ENCODE assay signal across 8 mouse cellular contexts in the genomic region with DNA sequence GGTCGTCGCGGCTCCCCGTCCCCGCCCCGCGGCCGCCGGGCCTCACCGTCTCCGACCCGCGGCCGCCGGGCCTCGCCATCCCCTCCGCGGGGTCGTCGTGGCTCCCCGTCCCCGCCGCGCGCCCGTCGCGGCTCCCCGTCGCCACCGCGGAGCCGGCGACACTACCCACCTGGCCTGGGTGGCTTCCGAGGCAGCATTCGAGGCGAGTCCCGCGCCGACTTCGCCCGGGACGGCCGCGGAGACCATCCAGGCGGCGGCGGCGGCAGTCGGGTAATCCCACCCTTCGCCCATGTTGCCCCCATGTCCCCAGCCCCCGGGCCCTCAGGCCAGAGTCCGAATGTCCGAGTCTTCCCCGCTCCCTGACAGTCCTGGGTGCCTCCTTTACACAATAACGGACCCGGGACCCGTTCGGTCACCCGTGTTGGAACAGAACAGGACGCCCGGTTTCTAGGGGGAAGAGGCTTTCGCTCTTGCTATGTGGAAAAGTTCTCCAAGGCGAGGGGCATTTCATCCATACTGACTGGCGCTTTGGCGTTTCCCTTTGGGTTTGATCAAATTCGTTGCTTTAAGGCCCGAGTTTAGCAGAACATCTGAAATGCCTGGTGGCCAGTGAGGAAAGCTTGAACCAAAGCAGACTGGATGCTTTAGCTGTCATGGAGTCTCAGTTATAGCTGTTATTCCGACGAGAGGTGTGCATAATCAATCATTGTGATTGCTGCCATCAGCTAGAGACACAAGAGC. TPM values are rescaled to one million over a fixed set of nuclear protein-coding genes. Genes with fewer than 3 reads are reported as not detected.
DNase-seq lines count a peak whose midpoint lies in the region; ATAC-seq and TF ChIP-seq lines count a peak whose summit lies in the region.

No protein-coding gene starts in this region.

- TF ChIP-seq CTCF in bone marrow, adult 2 months (IDR thresholded peaks at IDR 0.05; ENCODE audit: control insufficient read depth, insufficient read depth, low read length), result no peak
- TF ChIP-seq CTCF in midbrain, postnatal 0 days (IDR thresholded peaks at IDR 0.05), result no peak
- no peak for TF ChIP-seq CTCF in stomach, postnatal 0 days (IDR thresholded peaks at IDR 0.05; ENCODE audit: low read depth)

- DNase-seq in CD4-positive, CD25-positive, alpha-beta regulatory T cell, adult 2 months (ENCODE audit: low read depth, low spot score), result peak; percentile 44
- DNase-seq in hindbrain, embryonic 14.5 days (ENCODE audit: low spot score), result peak; percentile 41
- DNase-seq in limb, embryonic 14.5 days (ENCODE audit: low spot score), result no peak
- peak; percentile 9 for DNase-seq in midbrain, postnatal 0 days (ENCODE audit: low spot score)
- peak; percentile 38 for DNase-seq in stomach, postnatal 0 days (ENCODE audit: low spot score)

- peak overlapping the region; percentile 87 for H3K4me2 ChIP-seq in forebrain, embryonic 12.5 days
- peak overlapping the region; percentile 81 for H3K4me2 ChIP-seq in hindbrain, embryonic 14.5 days (replicated peaks)
- peak overlapping the region; percentile 83 for H3K4me2 ChIP-seq in limb, embryonic 14.5 days (replicated peaks; ENCODE audit: low read depth, low read length, severe bottlenecking)
- H3K4me2 ChIP-seq in midbrain, postnatal 0 days (ENCODE audit: low read depth, low read length, poor library complexity, severe bottlenecking), result peak overlapping the region; percentile 83
- H3K4me2 ChIP-seq in stomach, postnatal 0 days (replicated peaks; ENCODE audit: low read depth), result peak overlapping the region; percentile 97

- no peak for TF ChIP-seq POLR2A in bone marrow, adult 2 months (IDR thresholded peaks at IDR 0.05; ENCODE audit: borderline replicate concordance, control insufficient read depth, low read depth, low read length)
- TF ChIP-seq POLR2A in limb, embryonic 14.5 days (IDR thresholded peaks at IDR 0.05; ENCODE audit: borderline replicate concordance, extremely low read depth, insufficient read depth, insufficient read length), result no peak

- H3K9me3 ChIP-seq in forebrain, embryonic 12.5 days, result no peaks in the 10 kb centered on the region
- no peaks in the 10 kb centered on the region for H3K9me3 ChIP-seq in hindbrain, embryonic 14.5 days (ENCODE audit: control insufficient read depth, low read length)
- no peaks in the 10 kb centered on the region for H3K9me3 ChIP-seq in limb, embryonic 14.5 days (ENCODE audit: control insufficient read depth, low read length)
- H3K9me3 ChIP-seq in midbrain, postnatal 0 days (ENCODE audit: low read length), result no peaks in the 10 kb centered on the region
- H3K9me3 ChIP-seq in stomach, postnatal 0 days (ENCODE audit: control insufficient read depth, low read length), result no peaks in the 10 kb centered on the region

- peak overlapping the region; percentile 95 for H3K9ac ChIP-seq in forebrain, embryonic 12.5 days
- peak overlapping the region; percentile 91 for H3K9ac ChIP-seq in hindbrain, embryonic 14.5 days
- peak overlapping the region; percentile 94 for H3K9ac ChIP-seq in limb, embryonic 14.5 days (ENCODE audit: low read depth, low read length, severe bottlenecking)
- peak overlapping the region; percentile 99 for H3K9ac ChIP-seq in midbrain, postnatal 0 days (replicated peaks; ENCODE audit: low read length, poor library complexity, severe bottlenecking)
- peak overlapping the region; percentile 85 for H3K9ac ChIP-seq in stomach, postnatal 0 days (ENCODE audit: low read length)

- no peaks in the 10 kb centered on the region for H3K27me3 ChIP-seq in forebrain, embryonic 12.5 days
- H3K27me3 ChIP-seq in hindbrain, embryonic 14.5 days (ENCODE audit: control insufficient read depth, insufficient read depth, low read length), result no peaks in the 10 kb centered on the region
- H3K27me3 ChIP-seq in limb, embryonic 14.5 days (ENCODE audit: control insufficient read depth, insufficient read depth, low read length), result no peaks in the 10 kb centered on the region
- no peaks in the 10 kb centered on the region for H3K27me3 ChIP-seq in midbrain, postnatal 0 days (ENCODE audit: insufficient read depth, low read length)
- no peaks in the 10 kb centered on the region for H3K27me3 ChIP-seq in stomach, postnatal 0 days (ENCODE audit: control insufficient read depth, insufficient read depth, low read length)

- 2% methylated on average over 69 of the region's 70 CpGs for WGBS in bone marrow, adult 2 months
- WGBS in forebrain, embryonic 12.5 days, result 1% methylated on average over 62 of the region's 70 CpGs
- 1% methylated on average over 65 of the region's 70 CpGs for WGBS in hindbrain, embryonic 14.5 days
- 1% methylated on average over 58 of the region's 70 CpGs for WGBS in limb, embryonic 14.5 days
- WGBS in midbrain, postnatal 0 days, result under 1% methylated on average over 58 of the region's 70 CpGs
- 1% methylated on average over 56 of the region's 70 CpGs for WGBS in stomach, postnatal 0 days

- peaks cover 13% of the 10 kb centered on the region for H3K36me3 ChIP-seq in forebrain, embryonic 12.5 days (replicated peaks)
- H3K36me3 ChIP-seq in hindbrain, embryonic 14.5 days (replicated peaks; ENCODE audit: control insufficient read depth, insufficient read depth), result peaks cover 25% of the 10 kb centered on the region
- peaks cover 17% of the 10 kb centered on the region for H3K36me3 ChIP-seq in limb, embryonic 14.5 days (ENCODE audit: control insufficient read depth, insufficient read depth, low read length)
- peaks cover 3% of the 10 kb centered on the region; the same call in 1 of the 2 replicates for H3K36me3 ChIP-seq in midbrain, postnatal 0 days (ENCODE audit: insufficient read depth, low read length)
- no peaks in the 10 kb centered on the region for H3K36me3 ChIP-seq in stomach, postnatal 0 days (ENCODE audit: control insufficient read depth, insufficient read depth, low read length)

- H3K4me3 ChIP-seq in bone marrow, adult 2 months (replicated peaks; ENCODE audit: control insufficient read depth, low read depth, low read length), result peak overlapping the region; percentile 44
- H3K4me3 ChIP-seq in forebrain, embryonic 12.5 days (replicated peaks), result peak overlapping the region; percentile 93
- peak overlapping the region; percentile 84 for H3K4me3 ChIP-seq in hindbrain, embryonic 14.5 days (replicated peaks; ENCODE audit: low read length)
- H3K4me3 ChIP-seq in limb, embryonic 14.5 days (replicated peaks; ENCODE audit: low read length), result peak overlapping the region; percentile 89
- peak overlapping the region; percentile 94 for H3K4me3 ChIP-seq in midbrain, postnatal 0 days (ENCODE audit: low read depth, low read length)
- H3K4me3 ChIP-seq in stomach, postnatal 0 days (ENCODE audit: low read depth, low read length), result peak overlapping the region; percentile 84

- no peak for ATAC-seq in CD4-positive, CD25-positive, alpha-beta regulatory T cell, adult 4 months
- ATAC-seq in forebrain, embryonic 12.5 days (ENCODE audit: low FRiP score), result peak; percentile 30
- peak; percentile 19; the same call in 1 of the 2 replicates for ATAC-seq in hindbrain, embryonic 14.5 days (ENCODE audit: low FRiP score)
- no peak for ATAC-seq in limb, embryonic 14.5 days (ENCODE audit: low FRiP score, low read depth)
- peak; percentile 28; the same call in 1 of the 2 replicates for ATAC-seq in midbrain, postnatal 0 days (ENCODE audit: low FRiP score)
- ATAC-seq in stomach, postnatal 0 days (ENCODE audit: low FRiP score, low TSS enrichment), result no peak; the same call in none of the 2 replicates

- H3K4me1 ChIP-seq in bone marrow, adult 2 months (ENCODE audit: control insufficient read depth, insufficient read depth, low read length), result no peaks in the 10 kb centered on the region; the same call in 1 of the 2 replicates
- H3K4me1 ChIP-seq in forebrain, embryonic 12.5 days, result peaks cover 17% of the 10 kb centered on the region
- peaks cover 15% of the 10 kb centered on the region for H3K4me1 ChIP-seq in hindbrain, embryonic 14.5 days (replicated peaks; ENCODE audit: control insufficient read depth, insufficient read depth, low read length)
- peaks cover 9% of the 10 kb centered on the region for H3K4me1 ChIP-seq in limb, embryonic 14.5 days (ENCODE audit: control insufficient read depth, insufficient read depth, low read length)
- peaks cover 13% of the 10 kb centered on the region; the same call in 1 of the 2 replicates for H3K4me1 ChIP-seq in midbrain, postnatal 0 days (ENCODE audit: insufficient read depth, low read length)
- H3K4me1 ChIP-seq in stomach, postnatal 0 days (replicated peaks; ENCODE audit: control insufficient read depth, insufficient read depth), result 0 out of 2 replicates have a peak, but pooled peaks cover 4% of the 10 kb centered on the region

- peak overlapping the region; percentile 88 for H3K27ac ChIP-seq in bone marrow, adult 2 months (ENCODE audit: control insufficient read depth, insufficient read depth, low read depth, low read length, poor library complexity)
- H3K27ac ChIP-seq in forebrain, embryonic 12.5 days, result peak overlapping the region; percentile 92
- H3K27ac ChIP-seq in hindbrain, embryonic 14.5 days, result peak overlapping the region; percentile 93
- peak overlapping the region; percentile 81 for H3K27ac ChIP-seq in limb, embryonic 14.5 days (replicated peaks; ENCODE audit: low read depth, low read length)
- H3K27ac ChIP-seq in midbrain, postnatal 0 days (ENCODE audit: low read depth, low read length), result peak overlapping the region; percentile 91
- peak overlapping the region; percentile 87 for H3K27ac ChIP-seq in stomach, postnatal 0 days (replicated peaks)

- no peak for TF ChIP-seq EP300 in stomach, postnatal 0 days (optimal IDR thresholded peaks at IDR 0.05)

RNA-seq across cellular contexts. Expression of a gene that starts 0.7 kb away (rescaled TPM):
- 1 to 10 TPM; 5.0 to 6.7 TPM for polyA plus RNA-seq in CD4-positive, CD25-positive, alpha-beta regulatory T cell, adult 4 months (2017; shearing (Covaris generic))
- polyA plus RNA-seq in bone marrow, adult 2 months (2011; ENCODE audit: insufficient read depth, insufficient read length, low replicate concordance, missing spikeins), result 14.0 and 16.1 TPM in 2 replicates
- 15.7 and 17.2 TPM in 2 replicates for polyA plus RNA-seq in forebrain, embryonic 12.5 days (2016; fragmentation: Nextera tagmentation; extraction: Ambion mirVana)
- 29.7 and 31.5 TPM in 2 replicates for polyA plus RNA-seq in hindbrain, embryonic 14.5 days (2014; fragmentation: Nextera tagmentation; extraction: Ambion mirVana)
- polyA plus RNA-seq in limb, embryonic 14.5 days (2012; rRNA removed), result 23.0 and 23.7 TPM in 2 replicates
- polyA plus RNA-seq in limb, embryonic 14.5 days (2014; fragmentation: Nextera tagmentation; extraction: Ambion mirVana), result 18.4 and 22.7 TPM in 2 replicates
- total RNA-seq in midbrain, postnatal 0 days (2014; rRNA removed), result 33.7 and 35.2 TPM in 2 replicates
- polyA plus RNA-seq in midbrain, postnatal 0 days (2015; fragmentation: Nextera tagmentation; extraction: Ambion mirVana), result 21.8 and 25.0 TPM in 2 replicates
- 2.9 and 3.5 TPM in 2 replicates for polyA plus RNA-seq in stomach, postnatal 0 days (2015; fragmentation: Nextera tagmentation; extraction: Ambion mirVana)

RNA-seq across cellular contexts. Expression of a gene that starts 44.5 kb away (rescaled TPM):
- not detected for polyA plus RNA-seq in CD4-positive, CD25-positive, alpha-beta regulatory T cell, adult 4 months (2017; shearing (Covaris generic))
- polyA plus RNA-seq in bone marrow, adult 2 months (2011; ENCODE audit: insufficient read depth, insufficient read length, low replicate concordance, missing spikeins), result 2.7 TPM in 1 of 2 replicates, not detected in the other
- 0.79 and 0.91 TPM in 2 replicates for polyA plus RNA-seq in forebrain, embryonic 12.5 days (2016; fragmentation: Nextera tagmentation; extraction: Ambion mirVana)
- polyA plus RNA-seq in hindbrain, embryonic 14.5 days (2014; fragmentation: Nextera tagmentation; extraction: Ambion mirVana), result 1.4 and 2.2 TPM in 2 replicates
- 4.5 and 6.8 TPM in 2 replicates for polyA plus RNA-seq in limb, embryonic 14.5 days (2012; rRNA removed)
- polyA plus RNA-seq in limb, embryonic 14.5 days (2014; fragmentation: Nextera tagmentation; extraction: Ambion mirVana), result 1.4 and 3.1 TPM in 2 replicates
- 2.0 and 3.0 TPM in 2 replicates for total RNA-seq in midbrain, postnatal 0 days (2014; rRNA removed)
- 1.5 and 2.1 TPM in 2 replicates for polyA plus RNA-seq in midbrain, postnatal 0 days (2015; fragmentation: Nextera tagmentation; extraction: Ambion mirVana)
- 0.23 and 0.24 TPM in 2 replicates for polyA plus RNA-seq in stomach, postnatal 0 days (2015; fragmentation: Nextera tagmentation; extraction: Ambion mirVana)

RNA-seq across cellular contexts. Expression of a gene that starts 54.0 kb away (rescaled TPM):
- not detected for polyA plus RNA-seq in CD4-positive, CD25-positive, alpha-beta regulatory T cell, adult 4 months (2017; shearing (Covaris generic))
- polyA plus RNA-seq in bone marrow, adult 2 months (2011; ENCODE audit: insufficient read depth, insufficient read length, low replicate concordance, missing spikeins), result 0.75 TPM in 1 of 2 replicates, not detected in the other
- 0.14 TPM in 1 of 2 replicates, not detected in the other for polyA plus RNA-seq in forebrain, embryonic 12.5 days (2016; fragmentation: Nextera tagmentation; extraction: Ambion mirVana)
- not detected in 2 replicates for polyA plus RNA-seq in hindbrain, embryonic 14.5 days (2014; fragmentation: Nextera tagmentation; extraction: Ambion mirVana)
- polyA plus RNA-seq in limb, embryonic 14.5 days (2012; rRNA removed), result not detected in 2 replicates
- polyA plus RNA-seq in limb, embryonic 14.5 days (2014; fragmentation: Nextera tagmentation; extraction: Ambion mirVana), result not detected in 2 replicates
- 0.93 TPM in 1 of 2 replicates, not detected in the other for total RNA-seq in midbrain, postnatal 0 days (2014; rRNA removed)
- 0.20 TPM in 1 of 2 replicates, not detected in the other for polyA plus RNA-seq in midbrain, postnatal 0 days (2015; fragmentation: Nextera tagmentation; extraction: Ambion mirVana)
- polyA plus RNA-seq in stomach, postnatal 0 days (2015; fragmentation: Nextera tagmentation; extraction: Ambion mirVana), result not detected in 2 replicates

RNA-seq across cellular contexts. Expression of a gene that starts 56.1 kb away (rescaled TPM):
- polyA plus RNA-seq in CD4-positive, CD25-positive, alpha-beta regulatory T cell, adult 4 months (2017; shearing (Covaris generic)), result 1 to 10 TPM; 3.0 to 4.3 TPM
- 4.0 and 9.0 TPM in 2 replicates for polyA plus RNA-seq in bone marrow, adult 2 months (2011; ENCODE audit: insufficient read depth, insufficient read length, low replicate concordance, missing spikeins)
- 7.6 and 8.7 TPM in 2 replicates for polyA plus RNA-seq in forebrain, embryonic 12.5 days (2016; fragmentation: Nextera tagmentation; extraction: Ambion mirVana)
- 8.2 and 9.3 TPM in 2 replicates for polyA plus RNA-seq in hindbrain, embryonic 14.5 days (2014; fragmentation: Nextera tagmentation; extraction: Ambion mirVana)
- polyA plus RNA-seq in limb, embryonic 14.5 days (2012; rRNA removed), result 15.5 and 20.9 TPM in 2 replicates
- polyA plus RNA-seq in limb, embryonic 14.5 days (2014; fragmentation: Nextera tagmentation; extraction: Ambion mirVana), result 5.8 and 7.3 TPM in 2 replicates
- 9.1 and 12.2 TPM in 2 replicates for total RNA-seq in midbrain, postnatal 0 days (2014; rRNA removed)
- 8.4 and 9.3 TPM in 2 replicates for polyA plus RNA-seq in midbrain, postnatal 0 days (2015; fragmentation: Nextera tagmentation; extraction: Ambion mirVana)
- polyA plus RNA-seq in stomach, postnatal 0 days (2015; fragmentation: Nextera tagmentation; extraction: Ambion mirVana), result 3.5 and 4.3 TPM in 2 replicates

Comparison
In these comparisons a context has a peak if more than half of its experiments do, and no peak if none do; other contexts are left out.
1. ATAC-seq: peak in forebrain, embryonic 12.5 days (single experiment), hindbrain, embryonic 14.5 days (single experiment) and midbrain, postnatal 0 days (single experiment); none in CD4-positive, CD25-positive, alpha-beta regulatory T cell, adult 4 months (single experiment), limb, embryonic 14.5 days (single experiment) and stomach, postnatal 0 days (single experiment).
2. H3K4me3 ChIP-seq: peak in every context shown above with its lines; median percentile 94 in midbrain, postnatal 0 days; 93 in forebrain, embryonic 12.5 days; 89 in limb, embryonic 14.5 days; 84 in hindbrain, embryonic 14.5 days; 84 in stomach, postnatal 0 days; 44 in bone marrow, adult 2 months.
3. Peak in every context shown above with its lines, with median percentiles within 50 percentile points of each other: H3K27ac ChIP-seq, H3K4me2 ChIP-seq and H3K9ac ChIP-seq.